In genomic region chr10:39551637-39552185, GRCm38 (mm10) we compare ENCODE assay signal across 10 mouse cellular contexts.
A peak's percentile ranks its signal among the peaks of the same experiment; 100 is the strongest.
DNase-seq lines count a peak whose midpoint lies in the region; ATAC-seq and TF ChIP-seq lines count a peak whose summit lies in the region.
"Had no signal": no experiment of that assay in that cellular context is flagged by ENCODE, and none has a peak within 500 bp of the region (broad histone marks: within the 10 kb centered on the region; RNA-seq: fewer than 3 reads in every experiment).

No protein-coding gene starts in this region.

- no peaks in the 10 kb centered on the region for H3K36me3 ChIP-seq in testis, adult 2 months (ENCODE audit: control insufficient read depth, insufficient read depth, low read length)
- peaks cover 7% of the 10 kb centered on the region for H3K36me3 ChIP-seq in midbrain, embryonic 10.5 days

- peak overlapping the region; percentile 68 for H3K27ac ChIP-seq in testis, adult 2 months (ENCODE audit: control insufficient read depth, insufficient read depth, low read depth, low read length)
- peak overlapping the region; percentile 84 for H3K27ac ChIP-seq in midbrain, embryonic 10.5 days (replicated peaks)

- no peak for TF ChIP-seq CTCF in testis, adult 2 months (IDR thresholded peaks at IDR 0.05; ENCODE audit: control insufficient read depth, insufficient read depth, insufficient replicate concordance, low read depth, low read length)

- intact Hi-C loops in gastrocnemius, postnatal 14 days (cut with DNase I; ENCODE audit: low total_unique reads): no loop called here

- no peak for TF ChIP-seq POLR2A in testis, adult 2 months (IDR thresholded peaks at IDR 0.05; ENCODE audit: control insufficient read depth, low read depth, low read length)

- 60% methylated on average over 9 of the region's 9 CpGs for WGBS in midbrain, embryonic 10.5 days

- ATAC-seq in granulocyte monocyte progenitor cell, adult 5-6 weeks (replicated peaks; ENCODE audit: poor library complexity, severe bottlenecking): no peak

- DNase-seq in gastrocnemius, postnatal 25 days: peak; percentile 39
- DNase-seq in gastrocnemius, postnatal 14 days: no peak
- no peak for DNase-seq in testis, postnatal 14 days (ENCODE audit: low spot score)
- no peak for DNase-seq in midbrain, embryonic 10.5 days (ENCODE audit: low spot score)
- DNase-seq in right cerebral cortex, postnatal 4 days: no peak
- DNase-seq in thymus, adult 18-20 months: no peak
- DNase-seq: cerebellum, adult 18-20 months; lung, adult 18-20 months had no signal

- H3K4me3 ChIP-seq in testis, adult 2 months (ENCODE audit: control insufficient read depth, low read depth, low read length): no peak overlapping the region
- H3K4me3 ChIP-seq in midbrain, embryonic 10.5 days: no peak overlapping the region

- no peaks in the 10 kb centered on the region for H3K27me3 ChIP-seq in testis, adult 2 months (ENCODE audit: control insufficient read depth, insufficient read depth, low read length)
- H3K27me3 ChIP-seq in midbrain, embryonic 10.5 days (ENCODE audit: low read depth, poor library complexity, severe bottlenecking): no peaks in the 10 kb centered on the region

- no peaks in the 10 kb centered on the region for H3K9me3 ChIP-seq in midbrain, embryonic 10.5 days (replicated peaks)

- peaks cover 9% of the 10 kb centered on the region for H3K4me1 ChIP-seq in testis, adult 2 months (ENCODE audit: control insufficient read depth, insufficient read depth, low read length)
- H3K4me1 ChIP-seq in midbrain, embryonic 10.5 days: peaks cover 79% of the 10 kb centered on the region
